Mouse (Mus musculus): ENCODE data around the gene Pigb.

GRCm38 (mm10) chr9:72968349-72969061 lies 71.7 kb downstream of the Pigb start:
- no peak for TF ChIP-seq GATA1 (IDR thresholded peaks at IDR 0.05; ENCODE audit: low read length)
- no peak for TF ChIP-seq TAL1 (IDR thresholded peaks at IDR 0.05; ENCODE audit: low read length)

Data from erythroblast, embryonic 14.5 days (primary cell).